Mouse (Mus musculus) heart, postnatal 0 days (tissue): Measurements from ENCODE around the gene Nup88. TPM values are rescaled to one million over a fixed set of nuclear protein-coding genes. Genes with fewer than 3 reads are reported as not detected.
"Not testable (repeated sequence)": the region's sequence is repeated elsewhere in the genome, so short reads cannot be mapped to it uniquely, and the experiment has no call there.

Source experiments
- ATAC-seq: fragments of 200-750 bp; cut with Nextera tagmentation; 2 replicates; pipeline ENCODE4 v1.8.0; 2017; ENCODE audit warnings: low read depth, moderate number of reproducible peaks, moderate library complexity; ENCODE audit not compliant: insufficient read depth
- DNase-seq: peaks from one replicate; pipeline ENCODE4 v3.0.0-alpha.2; 2016; ENCODE audit warnings: low spot score
- H3K27ac ChIP-seq: fragments of 300-500 bp; sonication (generic); 2 replicates; pipeline ENCODE4 v1.5.1; 2014; ENCODE audit warnings: low read depth, mild to moderate bottlenecking
- H3K27me3 ChIP-seq: fragments of 300-500 bp; sonication (generic); 2 replicates; pipeline ENCODE4 v1.6.1; 2014; ENCODE audit warnings: low read length, mixed read lengths; ENCODE audit not compliant: control insufficient read depth, insufficient read depth
- H3K36me3 ChIP-seq: fragments of 300-500 bp; sonication (generic); replicated peaks from 2 replicates; pipeline ENCODE4 v1.6.1; 2014; ENCODE audit warnings: low read length, mixed read lengths; ENCODE audit not compliant: control insufficient read depth, insufficient read depth
- H3K4me1 ChIP-seq: fragments of 300-500 bp; sonication (generic); 2 replicates; pipeline ENCODE4 v1.6.1; 2014; ENCODE audit warnings: antibody characterized with exemption; ENCODE audit not compliant: control insufficient read depth, insufficient read depth
- H3K4me2 ChIP-seq: fragments of 300-500 bp; sonication (generic); 2 replicates; pipeline ENCODE4 v1.6.1; 2014; ENCODE audit warnings: low read depth, mild to moderate bottlenecking, low read length, moderate library complexity
- H3K4me3 ChIP-seq: fragments of 300-500 bp; sonication (generic); 2 replicates; pipeline ENCODE4 v1.5.1; 2014; ENCODE audit warnings: low read depth, low read length
- H3K9ac ChIP-seq: fragments of 300-500 bp; sonication (generic); replicated peaks from 2 replicates; pipeline ENCODE4 v1.6.1; 2014; ENCODE audit warnings: low read depth, low read length, mixed read lengths
- H3K9me3 ChIP-seq: fragments of 300-500 bp; sonication (generic); replicated peaks from 2 replicates; pipeline ENCODE4 v1.6.1; 2016; ENCODE audit warnings: low read length; ENCODE audit not compliant: control insufficient read depth
- CTCF ChIP-seq: IDR thresholded peaks from 2 replicates; pipeline ENCODE4 v1.5.1; 2016; ENCODE audit warnings: antibody characterized with exemption, control low read depth, low read depth
- EP300 ChIP-seq: IDR thresholded peaks from 2 replicates; pipeline ENCODE4 v1.6.1; 2016; ENCODE audit warnings: antibody characterized with exemption, low read depth
- WGBS: fragments of 180-500 bp; shearing (Covaris S2); extraction: QIAGEN DNeasy Blood & Tissue Kit; methylation state at CpG from one replicate; pipeline ENCODE4 v1.1.7; 2014; 5-methylcytosine and 5-hydroxymethylcytosine counted together
- polyA plus RNA-seq: library from polyadenylated mRNA; unstranded; fragments of >200 nt; fragmentation: Nextera tagmentation; extraction: Ambion mirVana; gene quantifications from 2 replicates; pipeline ENCODE4 v1.2.1, GENCODE M21; 2015
- total RNA-seq: library from RNA; depleted of rRNA; stranded (reverse); fragments of >200 nt; gene quantifications from 2 replicates; pipeline ENCODE4 v1.2.3, GENCODE M21; 2014; ENCODE audit warnings: low replicate concordance; rRNA removed

The Nup88 gene
- total and polyA plus RNA-seq, 2 experiments from 2014 or later, result 66.8 to 88.4 TPM

GRCm38 (mm10) chr11:70911920-70912319, 57.9 kb downstream of the Nup88 start:
- H3K27ac ChIP-seq, result no peak overlapping the region
- no peak overlapping the region for H3K9ac ChIP-seq
- ATAC-seq (no peak), DNase-seq (no peak)
- H3K36me3 ChIP-seq, result peaks cover 35% of the 10 kb centered on the region
- H3K4me3 ChIP-seq, result no peak overlapping the region
- H3K27me3 ChIP-seq, result no peaks in the 10 kb centered on the region
- H3K4me1 ChIP-seq, result no peaks in the 10 kb centered on the region
- TF ChIP-seq CTCF, result no peak
- H3K9me3 ChIP-seq, result no peaks in the 10 kb centered on the region
- no peak overlapping the region for H3K4me2 ChIP-seq
- WGBS, result 93% methylated on average over 1 of the region's 1 CpGs

- Histone ChIP-seq H3K4me1 (no peaks in the 10 kb centered on the region), H3K9ac (no peak overlapping the region), H3K27ac (no peak overlapping the region), H3K27me3 (no peaks in the 10 kb centered on the region), H3K4me2 (no peak overlapping the region), H3K36me3 (peaks cover 35% of the 10 kb centered on the region), H3K4me3 (no peak overlapping the region), H3K9me3 (no peaks in the 10 kb centered on the region)
- no peak for ATAC-seq
- TF ChIP-seq CTCF, result no peak
- TF ChIP-seq EP300, result no peak
- WGBS, result 90% methylated on average over 3 of the region's 3 CpGs
- no peak for DNase-seq
Measured at GRCm38 (mm10) chr11:70911323-70911722, 58.5 kb downstream of the Nup88 start.

DNA sequence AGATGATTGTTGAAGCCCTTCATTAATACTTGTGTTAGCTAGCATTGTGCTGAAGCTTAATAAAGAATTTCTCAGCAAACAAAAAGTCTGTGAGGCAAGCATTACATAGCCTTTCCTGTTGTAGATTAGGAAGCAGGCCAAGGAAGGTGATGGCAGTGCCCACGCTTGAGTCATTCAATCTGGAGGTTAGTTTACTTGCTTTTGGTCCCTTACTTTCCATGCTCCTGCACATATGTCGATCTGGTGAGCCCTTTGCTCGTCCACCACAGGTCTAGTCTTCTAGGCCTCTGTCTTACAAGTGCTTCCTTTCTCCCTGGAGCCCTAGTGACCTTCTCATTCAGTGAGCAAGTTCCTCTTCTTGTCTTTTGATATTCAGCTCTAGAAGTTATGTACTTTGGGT, 63.1 kb downstream of the Nup88 start:
- 72% methylated on average over 3 of the region's 3 CpGs for WGBS
- Histone ChIP-seq H3K4me3 (no peak overlapping the region), H3K4me1 (no peaks in the 10 kb centered on the region), H3K9ac (no peak overlapping the region), H3K27ac (no peak overlapping the region), H3K27me3 (no peaks in the 10 kb centered on the region), H3K4me2 (no peak overlapping the region), H3K9me3 (no peaks in the 10 kb centered on the region), H3K36me3 (peaks cover 36% of the 10 kb centered on the region)
- no peak for ATAC-seq
- no peak for TF ChIP-seq EP300
- TF ChIP-seq CTCF, result no peak
- no peak for DNase-seq

DNA sequence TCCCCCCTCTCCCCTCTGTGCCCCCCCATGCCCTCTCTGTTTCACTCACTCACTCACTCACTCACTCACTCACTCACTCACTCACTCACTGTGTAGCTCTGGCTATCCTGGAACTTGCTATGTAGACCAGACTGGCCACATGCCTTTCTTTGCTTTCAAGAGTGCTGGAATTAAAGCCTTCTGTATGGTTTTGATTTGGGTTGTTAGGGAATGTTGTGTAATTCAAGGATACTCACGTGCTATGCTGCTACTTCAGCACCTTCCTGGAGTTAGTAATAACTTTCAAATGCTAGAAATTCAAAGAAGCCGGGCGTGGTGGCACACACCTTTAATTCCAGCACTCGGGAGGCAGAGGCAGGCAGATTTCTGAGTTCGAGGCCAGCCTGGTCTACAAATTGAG, 71.6 kb downstream of the Nup88 start:
- not testable (repeated sequence) for H3K4me2 ChIP-seq, H3K4me3 ChIP-seq, DNase-seq, H3K9ac ChIP-seq, H3K27ac ChIP-seq, H3K27me3 ChIP-seq, ATAC-seq, H3K9me3 ChIP-seq, H3K4me1 ChIP-seq
- WGBS, result 92% methylated on average over 5 of the region's 5 CpGs
- peaks cover 38% of the 10 kb centered on the region for H3K36me3 ChIP-seq

DNA sequence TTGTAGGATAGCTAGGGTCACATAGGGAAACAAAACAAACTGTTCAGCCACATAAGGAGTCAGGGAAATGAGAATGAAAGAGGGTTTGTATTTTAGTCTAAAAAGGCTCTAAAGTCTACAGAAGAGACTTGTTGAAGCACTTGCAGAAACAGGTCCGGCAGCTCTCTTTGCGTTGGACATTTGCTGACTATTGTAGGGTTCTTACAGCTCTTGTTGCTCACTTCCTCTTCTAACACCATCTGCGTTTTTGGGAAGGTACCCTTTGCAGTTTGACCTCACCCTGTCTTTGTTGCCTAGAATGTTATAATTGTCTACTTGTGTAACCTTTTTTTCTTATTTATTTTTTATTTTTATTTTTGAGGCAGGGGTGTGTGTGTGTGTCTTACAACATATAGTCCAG, 72.1 kb downstream of the Nup88 start:
- Histone ChIP-seq H3K9me3 (0 out of 2 replicates have a peak, but pooled peaks cover 5% of the 10 kb centered on the region), H3K36me3 (peaks cover 42% of the 10 kb centered on the region), H3K9ac (no peak overlapping the region), H3K4me3 (no peak overlapping the region), H3K4me1 (no peaks in the 10 kb centered on the region), H3K27me3 (no peaks in the 10 kb centered on the region), H3K27ac (no peak overlapping the region), H3K4me2 (no peak overlapping the region)
- WGBS, result 90% methylated on average over 3 of the region's 3 CpGs
- DNase-seq, result no peak
- no peak for ATAC-seq
- no peak for TF ChIP-seq CTCF
- TF ChIP-seq EP300, result no peak

Other genes starting within 250 kb of the Nup88 start
- gene Zfp3, start 205.8 kb downstream of the Nup88 start, total RNA-seq, result 4.2 and 4.9 TPM in 2 replicates
- gene Zfp3, start 205.8 kb downstream of the Nup88 start, polyA plus RNA-seq, result 9.6 and 10.8 TPM in 2 replicates
- gene Scimp, start 157.4 kb downstream of the Nup88 start, total RNA-seq, result not detected in 2 replicates
- 0.38 and 0.49 TPM in 2 replicates for gene Scimp, start 157.4 kb downstream of the Nup88 start, polyA plus RNA-seq
- 10.5 and 12.2 TPM in 2 replicates for gene Rabep1, start 125.2 kb downstream of the Nup88 start, total RNA-seq
- 29.8 and 32.2 TPM in 2 replicates for gene Rabep1, start 125.2 kb downstream of the Nup88 start, polyA plus RNA-seq
- 12.7 and 25.3 TPM in 2 replicates for gene Rpain, start 240 bp upstream of the Nup88 start, total RNA-seq
- 45.9 and 53.2 TPM in 2 replicates for gene Rpain, start 240 bp upstream of the Nup88 start, polyA plus RNA-seq
- gene C1qbp, start 13.1 kb upstream of the Nup88 start, total RNA-seq, result 10.3 and 20.6 TPM in 2 replicates
- 308 and 311 TPM in 2 replicates for gene C1qbp, start 13.1 kb upstream of the Nup88 start, polyA plus RNA-seq
- gene Dhx33, start 34.5 kb upstream of the Nup88 start, total RNA-seq, result 19.6 and 20.6 TPM in 2 replicates
- 5.8 and 6.3 TPM in 2 replicates for gene Dhx33, start 34.5 kb upstream of the Nup88 start, polyA plus RNA-seq
- gene Mis12, start 49.6 kb upstream of the Nup88 start, total RNA-seq, result 3.1 and 5.5 TPM in 2 replicates
- gene Mis12, start 49.6 kb upstream of the Nup88 start, polyA plus RNA-seq, result 11.2 and 11.4 TPM in 2 replicates
- gene Derl2, start 49.9 kb upstream of the Nup88 start, total RNA-seq, result 30.0 and 37.3 TPM in 2 replicates
- 32.3 and 36.5 TPM in 2 replicates for gene Derl2, start 49.9 kb upstream of the Nup88 start, polyA plus RNA-seq
- 4.4 and 5.4 TPM in 2 replicates for gene 6330403K07Rik, start 63.5 kb upstream of the Nup88 start, total RNA-seq
- gene 6330403K07Rik, start 63.5 kb upstream of the Nup88 start, polyA plus RNA-seq, result 6.0 and 8.1 TPM in 2 replicates
- gene Nlrp1a, start 174.7 kb upstream of the Nup88 start, total RNA-seq, result not detected in 2 replicates
- 0.04 TPM in 2 replicates for gene Nlrp1a, start 174.7 kb upstream of the Nup88 start, polyA plus RNA-seq